Mouse (Mus musculus): ENCODE data around the gene Lgr4. TPM values are rescaled to one million over a fixed set of nuclear protein-coding genes. Genes with fewer than 3 reads are reported as not detected.

Gene Lgr4
- polyA plus RNA-seq, 1 experiment from 2014 or later, result 9.5 TPM

GRCm38 (mm10) chr2:110007423-110008267, 90.2 kb downstream of the Lgr4 start:
- no peak overlapping the region for H3K9ac ChIP-seq
- no peak for ATAC-seq (ENCODE audit: low FRiP score)
- no peaks in the 10 kb centered on the region for H3K27me3 ChIP-seq
- 91% methylated on average over 10 of the region's 10 CpGs for WGBS
- H3K27ac ChIP-seq, result no peak overlapping the region
- no peaks in the 10 kb centered on the region for H3K4me1 ChIP-seq (replicated peaks)
- H3K9me3 ChIP-seq, result no peaks in the 10 kb centered on the region
- no peak overlapping the region for H3K4me2 ChIP-seq
- H3K4me3 ChIP-seq, result no peak overlapping the region
- H3K36me3 ChIP-seq, result peaks cover 33% of the 10 kb centered on the region

- no peak overlapping the region for H3K27ac ChIP-seq
- H3K9ac ChIP-seq, result no peak overlapping the region
- H3K27me3 ChIP-seq, result no peaks in the 10 kb centered on the region
- no peaks in the 10 kb centered on the region for H3K4me1 ChIP-seq (replicated peaks)
- no peak overlapping the region for H3K4me3 ChIP-seq
- H3K4me2 ChIP-seq, result no peak overlapping the region
- no peaks in the 10 kb centered on the region for H3K9me3 ChIP-seq
- no peak for ATAC-seq (ENCODE audit: low FRiP score)
- peaks cover 33% of the 10 kb centered on the region for H3K36me3 ChIP-seq
Observed at GRCm38 (mm10) chr2:110009449-110009848, 92.0 kb downstream of the Lgr4 start.

- no peak overlapping the region for H3K4me2 ChIP-seq
- no peak overlapping the region for H3K4me3 ChIP-seq
- peaks cover 4% of the 10 kb centered on the region; the same call in 1 of the 2 replicates for H3K4me1 ChIP-seq (replicated peaks)
- H3K27me3 ChIP-seq, result no peaks in the 10 kb centered on the region
- H3K9me3 ChIP-seq, result no peaks in the 10 kb centered on the region
- ATAC-seq (ENCODE audit: low FRiP score), result no peak; the same call in 1 of the 2 replicates
- peak overlapping the region; percentile 40 for H3K27ac ChIP-seq
- peaks cover 27% of the 10 kb centered on the region for H3K36me3 ChIP-seq
- WGBS, result 84% methylated on average over 13 of the region's 13 CpGs
- no peak overlapping the region for H3K9ac ChIP-seq
Observed at GRCm38 (mm10) chr2:110012184-110012725, 94.8 kb downstream of the Lgr4 start.

DNA sequence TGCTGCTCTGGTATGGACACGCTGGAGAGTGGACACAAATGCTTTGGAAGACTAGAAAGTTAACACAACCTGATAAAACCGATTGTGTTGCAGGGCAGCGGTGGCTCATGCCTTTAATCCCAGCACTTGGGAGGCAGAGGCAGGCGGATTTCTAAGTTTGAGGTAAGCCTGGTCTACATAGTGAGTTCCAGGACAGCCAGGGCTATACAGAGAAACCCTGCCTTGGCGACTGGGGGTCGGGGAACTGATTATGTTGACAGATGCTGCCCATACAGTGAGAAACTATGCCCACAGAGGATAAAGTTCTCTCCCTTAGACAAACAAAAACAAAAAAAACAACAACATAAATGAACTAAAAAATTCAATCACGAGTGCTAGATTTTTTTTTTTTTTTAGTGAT, 99.6 kb downstream of the Lgr4 start:
- 0 out of 2 replicates have a peak, but pooled peaks have one; percentile 9 for ATAC-seq (ENCODE audit: low FRiP score)
- H3K9ac ChIP-seq, result peak overlapping the region; percentile 94
- no peaks in the 10 kb centered on the region for H3K27me3 ChIP-seq
- H3K4me1 ChIP-seq (replicated peaks), result peaks cover 36% of the 10 kb centered on the region
- peak overlapping the region; percentile 74 for H3K4me2 ChIP-seq
- H3K27ac ChIP-seq, result peak overlapping the region; percentile 92
- no peaks in the 10 kb centered on the region for H3K9me3 ChIP-seq
- peak overlapping the region; percentile 83 for H3K4me3 ChIP-seq
- WGBS, result 44% methylated on average over 7 of the region's 7 CpGs
- peaks cover 10% of the 10 kb centered on the region for H3K36me3 ChIP-seq

- under 1% methylated on average over 55 of the region's 55 CpGs for WGBS
- H3K27ac ChIP-seq, result peak within 1 kb of the TSS; percentile 92
- peaks cover 10% of the 10 kb centered on the region for H3K36me3 ChIP-seq
- H3K9me3 ChIP-seq, result no peaks in the 10 kb centered on the region
- H3K4me1 ChIP-seq (replicated peaks), result peaks cover 36% of the 10 kb centered on the region
- no peaks in the 10 kb centered on the region for H3K27me3 ChIP-seq
- peak within 1 kb of the TSS; percentile 74 for H3K4me2 ChIP-seq
- H3K4me3 ChIP-seq, result peak within 1 kb of the TSS; percentile 83
- ATAC-seq (ENCODE audit: low FRiP score), result peak; percentile 99
- H3K9ac ChIP-seq, result peak within 1 kb of the TSS; percentile 94
Observed at GRCm38 (mm10) chr2:110017616-110018505, 100.4 kb downstream of the Lgr4 start, which contains the start of gene Ccdc34. Gene Ccdc34 (plus strand): TSS chr2:110017817.

- Histone ChIP-seq H3K9me3 (no peaks in the 10 kb centered on the region), H3K36me3 (peaks cover 14% of the 10 kb centered on the region), H3K4me2 (peak overlapping the region; percentile 74), H3K4me3 (0 out of 2 replicates have a peak overlapping the region, but pooled peaks have one; percentile 83), H3K27ac (no peak overlapping the region), H3K4me1 (replicated peaks) (peaks cover 36% of the 10 kb centered on the region), H3K9ac (no peak overlapping the region), H3K27me3 (no peaks in the 10 kb centered on the region)
- WGBS, result 82% methylated on average over 4 of the region's 4 CpGs
- no peak for ATAC-seq (ENCODE audit: low FRiP score)
Observed at GRCm38 (mm10) chr2:110019656-110020055, 102.2 kb downstream of the Lgr4 start.

DNA sequence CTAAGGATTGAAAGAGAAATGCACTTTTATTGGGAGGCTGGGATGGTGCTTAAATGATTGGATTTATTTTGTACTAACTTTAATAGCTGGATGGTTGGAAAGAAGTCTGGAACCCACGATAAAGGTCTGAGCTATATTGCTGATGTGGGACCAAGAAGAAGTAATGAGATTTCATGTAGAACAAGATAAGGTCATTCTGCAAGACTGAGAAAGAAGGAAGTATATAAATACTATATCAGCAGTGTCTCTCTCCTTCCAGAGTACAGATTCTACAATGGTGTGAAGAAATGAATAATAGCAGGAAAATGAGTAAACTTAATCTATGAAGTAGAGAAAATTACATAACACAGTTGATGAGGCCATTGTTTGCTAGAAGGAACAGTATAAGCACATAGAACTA, 103.0 kb downstream of the Lgr4 start:
- ATAC-seq (ENCODE audit: low FRiP score), result no peak
- Histone ChIP-seq H3K36me3 (peaks cover 14% of the 10 kb centered on the region), H3K4me3 (no peak overlapping the region), H3K9me3 (no peaks in the 10 kb centered on the region), H3K27me3 (no peaks in the 10 kb centered on the region), H3K4me2 (0 out of 2 replicates have a peak overlapping the region, but pooled peaks have one; percentile 74), H3K4me1 (replicated peaks) (peaks cover 36% of the 10 kb centered on the region), H3K27ac (no peak overlapping the region), H3K9ac (0 out of 2 replicates have a peak overlapping the region, but pooled peaks have one; percentile 10)
- WGBS, result 98% methylated on average over 1 of the region's 1 CpGs

- ATAC-seq (ENCODE audit: low FRiP score), result no peak
- Histone ChIP-seq H3K4me2 (no peak overlapping the region), H3K27ac (no peak overlapping the region; the same call in 1 of the 2 replicates), H3K27me3 (no peaks in the 10 kb centered on the region), H3K36me3 (peaks cover 24% of the 10 kb centered on the region), H3K9me3 (no peaks in the 10 kb centered on the region), H3K4me3 (no peak overlapping the region), H3K9ac (no peak overlapping the region), H3K4me1 (replicated peaks) (peaks cover 3% of the 10 kb centered on the region; the same call in 1 of the 2 replicates)
- WGBS, result 43% methylated on average over 4 of the region's 4 CpGs
Observed at GRCm38 (mm10) chr2:110036265-110036664, 118.8 kb downstream of the Lgr4 start.

DNA sequence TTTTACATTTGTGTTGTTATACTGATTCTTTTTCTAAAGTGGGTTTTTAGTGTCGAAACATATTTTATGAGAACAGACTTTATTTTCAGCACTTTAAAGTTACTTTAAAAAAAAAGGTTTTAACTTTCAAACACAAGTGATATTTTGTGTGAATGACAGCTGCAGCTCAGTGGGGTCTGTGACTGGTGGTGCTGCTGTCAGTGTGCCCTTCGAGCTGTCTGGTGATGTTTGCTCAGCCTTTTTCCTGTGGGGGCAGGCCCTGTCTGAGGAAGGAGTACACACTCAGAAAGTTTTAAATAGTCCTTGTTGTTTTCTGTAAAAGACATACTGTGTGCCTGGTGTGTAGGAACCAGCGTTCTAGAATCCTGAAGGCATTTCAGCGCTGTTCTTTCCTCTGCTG, 119.2 kb downstream of the Lgr4 start:
- Histone ChIP-seq H3K27me3 (no peaks in the 10 kb centered on the region), H3K9me3 (no peaks in the 10 kb centered on the region), H3K36me3 (peaks cover 24% of the 10 kb centered on the region), H3K9ac (no peak overlapping the region), H3K4me2 (no peak overlapping the region), H3K27ac (no peak overlapping the region), H3K4me3 (no peak overlapping the region), H3K4me1 (replicated peaks) (peaks cover 3% of the 10 kb centered on the region; the same call in 1 of the 2 replicates)
- ATAC-seq (ENCODE audit: low FRiP score), result no peak
- 74% methylated on average over 4 of the region's 4 CpGs for WGBS

- no peak for ATAC-seq (ENCODE audit: low FRiP score)
Observed at GRCm38 (mm10) chr2:110037221-110037620, 119.8 kb downstream of the Lgr4 start.

DNA sequence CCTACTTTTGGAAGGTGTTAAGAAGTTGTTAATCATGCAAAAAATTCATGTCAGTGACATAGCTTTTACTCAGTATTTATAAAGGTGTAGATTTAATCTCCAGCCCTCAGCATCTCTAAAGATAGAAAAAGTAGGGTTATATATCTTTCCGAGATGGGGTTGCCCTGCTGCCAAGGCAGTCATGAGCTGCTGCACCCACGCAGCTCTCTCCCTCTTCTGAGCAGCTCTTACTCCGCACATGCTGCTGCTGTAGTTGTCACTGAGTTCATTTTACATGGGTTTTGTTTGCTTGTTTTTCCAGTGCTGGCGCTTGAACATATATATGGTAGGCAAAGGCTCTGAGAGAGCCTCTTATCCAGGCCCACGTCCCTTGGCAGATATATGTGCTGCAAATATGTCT, 120.9 kb downstream of the Lgr4 start:
- no peak overlapping the region for H3K27ac ChIP-seq
- no peaks in the 10 kb centered on the region for H3K27me3 ChIP-seq
- peaks cover 3% of the 10 kb centered on the region; the same call in 1 of the 2 replicates for H3K4me1 ChIP-seq (replicated peaks)
- no peak overlapping the region for H3K4me2 ChIP-seq
- WGBS, result 86% methylated on average over 5 of the region's 5 CpGs
- ATAC-seq (ENCODE audit: low FRiP score), result no peak
- no peak overlapping the region for H3K4me3 ChIP-seq
- H3K36me3 ChIP-seq, result peaks cover 13% of the 10 kb centered on the region; the same call in 1 of the 2 replicates
- no peak overlapping the region for H3K9ac ChIP-seq
- H3K9me3 ChIP-seq, result no peaks in the 10 kb centered on the region

More at GRCm38 (mm10) chr2:110037221-110037620, 119.8 kb downstream of the Lgr4 start:
- H3K9ac ChIP-seq, result no peak overlapping the region
- 89% methylated on average over 2 of the region's 2 CpGs for WGBS
- H3K4me3 ChIP-seq, result no peak overlapping the region
- H3K36me3 ChIP-seq, result peaks cover 24% of the 10 kb centered on the region
- H3K27me3 ChIP-seq, result no peaks in the 10 kb centered on the region
- H3K9me3 ChIP-seq, result no peaks in the 10 kb centered on the region
- H3K4me1 ChIP-seq (replicated peaks), result peaks cover 3% of the 10 kb centered on the region; the same call in 1 of the 2 replicates
- no peak overlapping the region for H3K4me2 ChIP-seq
- no peak overlapping the region for H3K27ac ChIP-seq

All from hindbrain, embryonic 13.5 days (tissue).